Mouse (Mus musculus) heart, postnatal 4 days (tissue): ENCODE data around the gene Selp. TPM values are rescaled to one million over a fixed set of nuclear protein-coding genes. Genes with fewer than 3 reads are reported as not detected.

Source experiments
- DNase-seq: peaks from one replicate; pipeline ENCODE4 v3.0.0; 2021
- total RNA-seq, 2 experiments: library from RNA; stranded (reverse); gene quantifications; 2 replicates each; pipeline ENCODE4 v1.2.3; 2021

The Selp gene
- total RNA-seq, 2 experiments from 2014 or later, result 0.57 to 0.99 TPM

DNA sequence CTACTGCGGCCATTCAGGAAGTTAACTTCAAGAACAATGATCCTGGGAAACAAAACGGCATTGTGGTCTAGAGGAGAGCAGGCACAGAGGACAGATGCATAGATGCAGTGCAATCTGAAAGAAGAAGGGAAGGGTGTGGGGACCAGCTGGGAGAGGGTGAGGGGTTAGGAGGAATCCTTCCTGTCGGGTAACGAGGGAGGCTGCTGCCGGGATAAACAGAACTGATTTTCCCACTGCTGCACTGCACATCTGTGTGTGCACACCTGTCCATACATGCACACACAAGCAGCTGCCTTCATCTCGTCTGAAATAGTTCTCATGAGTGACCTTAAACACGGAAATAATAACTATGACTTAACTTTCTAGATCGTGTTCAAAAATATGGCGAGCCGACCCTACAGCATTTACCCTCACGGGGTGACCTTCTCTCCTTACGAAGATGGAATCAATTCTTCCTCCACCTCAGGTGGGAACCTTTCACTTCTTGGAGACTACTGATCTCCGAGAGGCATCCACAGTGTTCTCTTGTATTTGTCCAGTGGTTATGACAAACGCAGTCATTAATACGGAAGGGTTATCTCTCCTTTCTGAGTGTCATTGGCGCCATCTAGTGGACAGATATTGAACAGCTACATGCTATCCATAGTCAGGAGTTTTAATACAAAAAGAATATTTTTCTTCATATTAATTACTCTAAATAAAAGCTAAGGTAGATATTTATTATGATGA is 69.2 kb downstream of the Selp start:
- DNase-seq, result peak; percentile 76

DNA sequence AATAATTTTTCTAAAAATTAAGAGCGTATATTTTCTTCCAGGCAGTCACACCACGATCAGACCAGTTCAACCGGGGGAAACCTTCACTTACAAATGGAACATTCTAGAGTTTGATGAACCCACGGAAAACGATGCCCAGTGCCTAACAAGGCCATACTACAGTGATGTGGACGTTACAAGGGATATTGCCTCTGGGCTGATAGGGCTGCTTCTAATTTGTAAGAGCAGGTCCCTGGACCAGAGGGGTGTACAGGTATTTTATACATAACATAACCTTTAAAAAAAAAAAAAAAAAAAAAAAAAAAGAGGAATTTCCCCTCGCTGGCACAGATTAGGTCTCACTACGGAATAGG is 69.8 kb downstream of the Selp start:
- no peak for DNase-seq

DNA sequence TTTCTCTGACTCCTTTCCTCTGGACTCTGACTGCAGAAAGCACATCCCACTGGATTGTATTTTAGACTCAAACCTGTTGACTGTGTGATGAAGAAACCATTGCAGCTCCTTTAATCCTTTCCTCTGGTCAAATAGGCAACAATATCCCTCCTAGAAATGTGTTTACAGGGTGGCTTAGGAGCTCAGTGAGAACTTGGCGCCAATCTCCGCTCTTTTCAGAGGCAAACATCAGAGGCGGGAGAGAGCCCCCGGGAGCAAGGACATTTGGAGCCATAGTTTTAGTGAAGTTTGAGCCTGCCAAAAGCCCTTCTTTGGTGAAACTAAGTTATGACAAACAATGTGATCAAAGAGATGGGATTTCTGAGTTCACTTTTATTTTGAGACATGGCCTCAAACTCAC is 70.3 kb downstream of the Selp start:
- no peak for DNase-seq

DNA sequence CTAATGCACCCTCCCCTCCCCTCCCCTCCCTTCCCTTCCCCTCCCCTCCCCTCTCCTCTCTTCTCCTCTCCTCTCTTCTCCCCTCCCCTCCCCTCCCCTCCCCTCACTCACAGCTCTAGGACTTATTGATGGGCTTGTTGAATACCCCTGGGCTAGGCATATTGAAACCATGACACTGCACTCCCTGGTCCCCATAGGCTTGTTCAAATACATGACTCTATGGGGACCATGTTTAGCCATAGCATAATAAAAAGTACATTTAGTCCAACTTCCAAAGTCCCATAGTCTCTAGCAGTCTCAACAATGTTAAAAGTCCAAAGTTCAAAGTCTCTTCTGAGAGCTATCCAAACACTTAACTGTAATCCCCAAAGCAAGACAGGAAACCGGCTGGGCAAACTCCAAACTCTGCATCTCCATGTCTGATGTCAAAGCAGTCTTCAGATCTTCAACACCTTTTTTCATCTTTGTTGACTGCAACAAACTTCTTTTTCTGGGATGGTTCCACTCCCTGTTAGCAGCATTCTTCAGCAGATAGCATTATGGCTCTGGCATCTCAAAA is 72.0 kb downstream of the Selp start:
- no peak for DNase-seq

DNA sequence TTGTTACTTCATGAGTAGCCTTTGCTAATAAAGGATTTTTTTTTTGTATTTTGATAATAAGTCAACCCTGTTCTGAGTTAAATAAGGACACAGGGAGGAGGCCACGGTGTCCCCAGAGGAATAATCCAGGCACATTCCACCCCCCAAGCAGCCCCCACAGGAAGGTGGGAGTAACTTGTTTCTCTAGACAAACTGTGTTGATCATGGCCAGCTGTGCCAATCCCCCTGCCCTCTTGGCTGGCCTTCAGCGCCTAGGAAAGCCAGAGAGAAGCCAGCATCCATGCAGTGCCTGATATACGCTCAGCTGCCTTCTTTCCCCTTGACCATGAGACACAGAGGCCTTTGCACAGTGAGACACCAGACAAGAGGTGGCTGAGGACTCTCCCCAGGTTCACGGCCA is 84.5 kb downstream of the Selp start:
- DNase-seq, result no peak

Other genes starting within 250 kb of the Selp start
- gene Scyl3, start 186.2 kb upstream of the Selp start, total RNA-seq, result 10 to 100 TPM in 1 of 2 experiments, 1 to 10 TPM in 1; 9.5 to 10.8 TPM
- gene BC055324, start 120.5 kb upstream of the Selp start, total RNA-seq, result 1 to 10 TPM; 6.2 to 6.7 TPM
- gene Mettl18, start 120.4 kb upstream of the Selp start, total RNA-seq, result 1 to 10 TPM; 3.2 to 3.9 TPM
- gene Sele, start 67.0 kb upstream of the Selp start, total RNA-seq, result 1 to 10 TPM; 4.5 to 5.1 TPM
- gene Sell, start 53.3 kb upstream of the Selp start, total RNA-seq, result under 1 TPM; 0.83 to 0.86 TPM
- under 1 TPM; 0.41 to 0.52 TPM for gene F5, start 36.6 kb downstream of the Selp start, total RNA-seq
- 1 to 10 TPM; 6.7 to 7.0 TPM for gene Slc19a2, start 133.8 kb downstream of the Selp start, total RNA-seq
- gene Ccdc181, start 160.3 kb downstream of the Selp start, total RNA-seq, result 1 to 10 TPM; 7.3 to 7.6 TPM
- gene Nme7, start 188.9 kb downstream of the Selp start, total RNA-seq, result 1 to 10 TPM; 6.5 to 7.2 TPM
- 10 to 100 TPM; 25.1 to 25.4 TPM for gene Blzf1, start 192.2 kb downstream of the Selp start, total RNA-seq